Mouse (Mus musculus) bone marrow macrophage, adult 2 months (primary cell): ENCODE measurements around the gene Ube2v1.

Source experiments
- CTCF ChIP-seq: IDR thresholded peaks from 2 replicates; pipeline ENCODE4 v1.5.1; 2012; ENCODE audit warnings: low read depth, mild to moderate bottlenecking, low read length, moderate library complexity
- POLR2A ChIP-seq: IDR thresholded peaks from 2 replicates; pipeline ENCODE4 v1.6.1; 2012; ENCODE audit warnings: mild to moderate bottlenecking, low read depth, low read length, borderline replicate concordance

DNA sequence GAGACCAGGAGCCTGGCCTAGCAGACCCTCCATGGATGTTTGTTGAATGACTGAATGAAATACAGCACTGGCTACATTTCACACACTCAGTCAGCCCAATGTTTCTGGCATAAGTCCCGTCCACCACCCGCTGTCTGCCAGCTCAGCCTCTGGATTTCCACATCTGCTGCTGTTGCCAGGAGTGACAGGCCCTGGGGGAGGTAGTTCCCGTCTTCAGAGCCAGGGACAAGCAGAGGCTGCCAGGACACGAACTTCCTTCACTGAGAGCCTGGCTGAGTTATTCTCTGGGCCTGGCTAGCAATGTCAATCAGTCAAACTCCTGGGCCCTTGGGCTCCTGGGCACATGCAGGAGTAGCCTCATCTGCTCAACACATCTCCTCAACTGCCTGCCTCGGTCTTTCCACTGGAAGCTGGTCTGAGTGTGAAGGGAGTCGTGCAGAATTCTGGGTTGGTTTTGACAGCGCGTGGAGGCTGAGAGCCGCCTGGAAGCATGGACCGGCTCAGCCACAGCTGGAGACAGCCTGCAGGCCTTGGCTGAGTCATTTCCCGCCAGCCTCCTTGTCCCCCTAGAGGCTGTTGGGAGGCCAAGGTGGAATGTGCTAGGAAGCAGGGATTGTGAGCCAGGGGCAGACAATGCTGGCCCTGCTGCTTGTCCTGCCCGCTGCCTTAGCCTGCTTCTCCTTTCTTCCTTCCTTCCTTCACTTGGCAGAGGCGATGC lies 61.8 kb downstream of the Ube2v1 start:
- TF ChIP-seq CTCF (no peak), POLR2A (no peak)
